Mouse (Mus musculus): ENCODE data around the gene Fam205a2. TPM values are rescaled to one million over a fixed set of nuclear protein-coding genes. Genes with fewer than 3 reads are reported as not detected.

The Fam205a2 gene
- not detected for total RNA-seq (2023)

GRCm38 (mm10) chr4:42528075-42528474 is at the start of gene Fam205a2:
Fam205a2 (minus strand) TSS chr4:42528175.

Other genes with a start within 250 kb of the Fam205a2 start
- not detected for gene Gm21953, start 233.9 kb downstream of the Fam205a2 start, total RNA-seq (2023)
- not detected for gene Fam205a3, start 209.8 kb downstream of the Fam205a2 start, total RNA-seq (2023)
- not detected for gene Gm21586, start 88.8 kb downstream of the Fam205a2 start, total RNA-seq (2023)
- gene Gm2163, start 61.4 kb downstream of the Fam205a2 start, total RNA-seq (2023), result not detected
- gene Gm10591, start 84.0 kb upstream of the Fam205a2 start, total RNA-seq (2023), result not detected
- gene Gm2564, start 101.5 kb upstream of the Fam205a2 start, total RNA-seq (2023), result not detected
- gene Ccl27b, start 127.1 kb upstream of the Fam205a2 start, total RNA-seq (2023), result not detected
- gene Il11ra2, start 133.7 kb upstream of the Fam205a2 start, total RNA-seq (2023), result not detected
- not detected for gene 4930578G10Rik, start 207.4 kb upstream of the Fam205a2 start, total RNA-seq (2023)
- gene Ccl19, start 228.4 kb upstream of the Fam205a2 start, total RNA-seq (2023), result not detected
- not detected for gene Ccl21a, start 245.8 kb upstream of the Fam205a2 start, total RNA-seq (2023)

Measured in CD4-positive naive resting alpha-beta T cell, adult 76 days (primary cell).